Mouse (Mus musculus): ENCODE data around the gene Frmd4b.

GRCm38 (mm10) chr6:97501000-97501399 is 116.3 kb downstream of the Frmd4b start:
- TF ChIP-seq POLR2A (IDR thresholded peaks at IDR 0.05; ENCODE audit: extremely low read depth, insufficient read depth, low read length) (no peak), CTCF (IDR thresholded peaks at IDR 0.05; ENCODE audit: low read depth, low read length) (no peak)

Data from liver, adult 2 months (tissue).